Comparison of ENCODE assay signal across 11 mouse cellular contexts in genomic region chr9:42116418-42117056, GRCm38 (mm10). TPM values are rescaled to one million over a fixed set of nuclear protein-coding genes. Genes with fewer than 3 reads are reported as not detected.
DNase-seq lines count a peak whose midpoint lies in the region; ATAC-seq and TF ChIP-seq lines count a peak whose summit lies in the region.
"Had no signal": no experiment of that assay in that cellular context is flagged by ENCODE, and none has a peak within 500 bp of the region (broad histone marks: within the 10 kb centered on the region; RNA-seq: fewer than 3 reads in every experiment).

No protein-coding gene starts in this region.

- peak overlapping the region; percentile 64 for H3K27ac ChIP-seq in hindbrain, embryonic 10.5 days
- peak overlapping the region; percentile 36 for H3K27ac ChIP-seq in hindbrain, embryonic 16.5 days (ENCODE audit: low read depth, low read length)
- peak overlapping the region; percentile 71 for H3K27ac ChIP-seq in neural tube, embryonic 12.5 days
- H3K27ac ChIP-seq in left cerebral cortex, adult 2 months = no peak overlapping the region
- H3K27ac ChIP-seq: liver, embryonic 13.5 days had no signal

- no peak overlapping the region for H3K4me3 ChIP-seq in hindbrain, embryonic 10.5 days
- H3K4me3 ChIP-seq in hindbrain, embryonic 16.5 days (ENCODE audit: low read length) = no peak overlapping the region
- H3K4me3 ChIP-seq in neural tube, embryonic 12.5 days = no peak overlapping the region
- no peak overlapping the region for H3K4me3 ChIP-seq in left cerebral cortex, adult 2 months
- H3K4me3 ChIP-seq: liver, embryonic 13.5 days had no signal

- no peaks in the 10 kb centered on the region for H3K36me3 ChIP-seq in hindbrain, embryonic 10.5 days
- H3K36me3 ChIP-seq in hindbrain, embryonic 16.5 days (ENCODE audit: control insufficient read depth, insufficient read depth, low read length) = no peaks in the 10 kb centered on the region
- no peaks in the 10 kb centered on the region for H3K36me3 ChIP-seq in neural tube, embryonic 12.5 days
- H3K36me3 ChIP-seq: liver, embryonic 13.5 days had no signal

- no peaks in the 10 kb centered on the region for H3K9me3 ChIP-seq in hindbrain, embryonic 10.5 days
- no peaks in the 10 kb centered on the region for H3K9me3 ChIP-seq in hindbrain, embryonic 16.5 days (ENCODE audit: control insufficient read depth, low read length)
- H3K9me3 ChIP-seq in neural tube, embryonic 12.5 days = no peaks in the 10 kb centered on the region
- H3K9me3 ChIP-seq: liver, embryonic 13.5 days had no signal

- WGBS in hindbrain, embryonic 10.5 days = 86% methylated on average over 10 of the region's 10 CpGs
- WGBS in hindbrain, embryonic 16.5 days = 54% methylated on average over 10 of the region's 10 CpGs
- 50% methylated on average over 10 of the region's 10 CpGs for WGBS in neural tube, embryonic 12.5 days

- peak overlapping the region; percentile 25; the same call in 1 of the 2 replicates for H3K4me2 ChIP-seq in hindbrain, embryonic 16.5 days (ENCODE audit: low read length)
- H3K4me2 ChIP-seq in neural tube, embryonic 12.5 days (replicated peaks) = peak overlapping the region; percentile 22; the same call in 1 of the 2 replicates
- H3K4me2 ChIP-seq: heart, embryonic 11.5 days; liver, embryonic 13.5 days had no signal

- no peak for TF ChIP-seq CTCF in left cerebral cortex, adult 2 months (IDR thresholded peaks at IDR 0.05)

- peak; percentile 48 to 54 for DNase-seq in kidney, postnatal 4 days
- DNase-seq in kidney, postnatal 36 days = no peak
- no peak for DNase-seq in hindbrain, embryonic 10.5 days (ENCODE audit: low spot score)
- no peak for DNase-seq in left cerebral cortex, adult 2 months (ENCODE audit: extremely low spot score in 1 of 2, low spot score in 2 of 2)
- no peak for DNase-seq in cerebellum, adult 8-10 months
- DNase-seq in cerebellum, postnatal 36 days = no peak
- DNase-seq: adrenal gland, postnatal 10 days; liver, embryonic 13.5 days had no signal

- peaks cover 16% of the 10 kb centered on the region for H3K4me1 ChIP-seq in hindbrain, embryonic 10.5 days (replicated peaks)
- peaks cover 19% of the 10 kb centered on the region for H3K4me1 ChIP-seq in hindbrain, embryonic 16.5 days (ENCODE audit: control insufficient read depth, insufficient read depth, low read depth, low read length)
- H3K4me1 ChIP-seq in neural tube, embryonic 12.5 days = peaks cover 20% of the 10 kb centered on the region
- H3K4me1 ChIP-seq: liver, embryonic 13.5 days had no signal

- intact Hi-C loops in left cerebral cortex, adult 2 months (cut with DNase I) = no loop called here

- peaks cover 5% of the 10 kb centered on the region for H3K27me3 ChIP-seq in hindbrain, embryonic 10.5 days (ENCODE audit: insufficient read depth, poor library complexity, severe bottlenecking)
- H3K27me3 ChIP-seq in hindbrain, embryonic 16.5 days (replicated peaks; ENCODE audit: control insufficient read depth, insufficient read depth, low read length) = no peaks in the 10 kb centered on the region
- H3K27me3 ChIP-seq in neural tube, embryonic 12.5 days (replicated peaks) = no peaks in the 10 kb centered on the region

- H3K9ac ChIP-seq in hindbrain, embryonic 16.5 days (ENCODE audit: low read depth, low read length) = no peak overlapping the region
- H3K9ac ChIP-seq in neural tube, embryonic 12.5 days = 0 out of 2 replicates have a peak overlapping the region, but pooled peaks have one; percentile 22
- H3K9ac ChIP-seq: liver, embryonic 13.5 days had no signal

- ATAC-seq in hindbrain, embryonic 16.5 days = peak; percentile 72
- ATAC-seq in neural tube, embryonic 12.5 days (ENCODE audit: low FRiP score, low read depth) = peak; percentile 63

RNA-seq across cellular contexts. Expression of gene Sorl1, which starts 7.6 kb away (rescaled TPM):
- polyA plus RNA-seq in hindbrain, embryonic 10.5 days (2016; fragmentation: Nextera tagmentation; extraction: Ambion mirVana) = 4.3 and 4.6 TPM in 2 replicates
- 11.0 and 11.4 TPM in 2 replicates for polyA plus RNA-seq in hindbrain, embryonic 16.5 days (2015; fragmentation: Nextera tagmentation; extraction: Ambion mirVana)
- 16.4 and 16.6 TPM in 2 replicates for polyA plus RNA-seq in neural tube, embryonic 12.5 days (2016; fragmentation: Nextera tagmentation; extraction: Ambion mirVana)
- 100 to 1,000 TPM; 238 to 239 TPM for total RNA-seq in left cerebral cortex, adult 2 months (2021)

Comparison
In these comparisons a context has a peak if more than half of its experiments do, and no peak if none do; other contexts are left out.
1. DNase-seq: peak in kidney, postnatal 4 days (2 of 2); none in kidney, postnatal 36 days (0 of 2), hindbrain, embryonic 10.5 days (single experiment), left cerebral cortex, adult 2 months (0 of 2), cerebellum, adult 8-10 months (single experiment) and cerebellum, postnatal 36 days (0 of 2).